Mouse (Mus musculus) CH12.LX (cell line): ENCODE measurements around the gene Nupr1.
A peak's percentile ranks its signal among the peaks of the same experiment; 100 is the strongest.

Experiments used
- BHLHE40 ChIP-seq: IDR thresholded peaks from 2 replicates; pipeline ENCODE4 v1.6.1; 2011; ENCODE audit warnings: mild to moderate bottlenecking, low read depth, low read length, improper control_type of control experiment
- CTCF ChIP-seq, 2 experiments: IDR thresholded peaks in 1 of 2; conservative IDR thresholded peaks in 1 of 2; 2 replicates each; pipeline ENCODE4 v1.5.1; 2011 to 2012; ENCODE audit warnings: low read depth in 2 of 2, low read length in 2 of 2, improper control_type of control experiment in 1 of 2, inconsistent platforms in 1 of 2, mild to moderate bottlenecking in 1 of 2, moderate library complexity in 1 of 2
- E2F4 ChIP-seq: IDR thresholded peaks from 2 replicates; pipeline ENCODE4 v1.6.1; 2011; ENCODE audit warnings: low read depth, low read length, improper control_type of control experiment; ENCODE audit not compliant: insufficient replicate concordance
- EP300 ChIP-seq: IDR thresholded peaks from 2 replicates; pipeline ENCODE4 v1.6.1; 2011; ENCODE audit warnings: low read length, improper control_type of control experiment
- GABPA ChIP-seq: IDR thresholded peaks from 2 replicates; pipeline ENCODE4 v1.6.1; 2012; ENCODE audit warnings: low read depth, low read length, improper control_type of control experiment, inconsistent platforms; ENCODE audit not compliant: insufficient replicate concordance
- HCFC1 ChIP-seq: IDR thresholded peaks from 2 replicates; pipeline ENCODE4 v1.6.1; 2012; ENCODE audit warnings: low read depth, mild to moderate bottlenecking, inconsistent platforms, low read length, improper control_type of control experiment
- JUND ChIP-seq: conservative IDR thresholded peaks from 2 replicates; pipeline ENCODE4 v1.6.1; 2011; ENCODE audit warnings: low read depth, low read length, improper control_type of control experiment
- MAX ChIP-seq: IDR thresholded peaks from 2 replicates; pipeline ENCODE4 v1.6.1; 2011; ENCODE audit warnings: low read length, improper control_type of control experiment
- PAX5 ChIP-seq: IDR thresholded peaks from 2 replicates; pipeline ENCODE4 v1.6.1; 2012; ENCODE audit warnings: low read length, inconsistent platforms, mixed read lengths
- POLR2A ChIP-seq: IDR thresholded peaks from 2 replicates; pipeline ENCODE4 v1.6.1; 2011; ENCODE audit warnings: low read depth, mild to moderate bottlenecking, improper control_type of control experiment, low read length
- RAD21 ChIP-seq: IDR thresholded peaks from 2 replicates; pipeline ENCODE4 v1.6.1; 2011; ENCODE audit warnings: low read depth, mild to moderate bottlenecking, low read length, improper control_type of control experiment, moderate library complexity
- SMC3 ChIP-seq: IDR thresholded peaks from 2 replicates; pipeline ENCODE4 v1.6.1; 2011; ENCODE audit warnings: low read depth, low read length, improper control_type of control experiment
- UBTF ChIP-seq: IDR thresholded peaks from 2 replicates; pipeline ENCODE4 v1.6.1; 2012; ENCODE audit warnings: low read depth, mild to moderate bottlenecking, inconsistent platforms, low read length, improper control_type of control experiment, moderate library complexity

DNA sequence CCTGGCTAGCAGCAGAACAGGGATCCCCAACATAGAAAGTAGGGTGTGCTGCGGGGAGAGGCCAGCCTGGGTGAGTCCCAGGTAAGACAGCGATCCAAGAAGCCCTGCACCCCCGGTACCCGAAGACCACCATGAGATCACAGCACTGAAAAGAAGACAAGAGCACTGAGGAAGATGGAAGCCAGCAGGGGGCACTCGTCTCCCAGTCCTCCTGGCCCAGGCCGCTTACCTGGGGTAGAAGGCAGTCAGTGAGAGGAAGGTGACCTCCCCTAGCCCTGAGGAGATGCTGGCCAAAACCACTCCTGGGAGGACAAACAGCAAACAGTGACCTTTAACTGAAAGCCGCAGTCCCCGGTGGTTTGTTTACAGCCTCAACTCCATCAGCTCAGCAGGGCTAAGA, 51.5 kb downstream of the Nupr1 start:
- TF ChIP-seq GABPA: no peak
- TF ChIP-seq POLR2A: no peak
- TF ChIP-seq UBTF: no peak
- TF ChIP-seq SMC3: peak; percentile 91
- TF ChIP-seq BHLHE40: no peak
- TF ChIP-seq PAX5: no peak
- peak; percentile 78 for TF ChIP-seq RAD21
- TF ChIP-seq CTCF (conservative IDR thresholded peaks at IDR 0.05 in 1 of 2, IDR thresholded peaks at IDR 0.05 in 1 of 2; ENCODE audit: low read depth in 2 of 2, low read length in 2 of 2): peak; percentile 46 to 82; a peak in 3 of 4 replicates
- no peak for TF ChIP-seq EP300
- TF ChIP-seq JUND: no peak
- TF ChIP-seq E2F4: no peak
- no peak for TF ChIP-seq MAX
- TF ChIP-seq HCFC1: no peak
